Mouse (Mus musculus) adrenal gland, postnatal 14 days (tissue): Measurements from ENCODE around the gene Tunar. TPM values are rescaled to one million over a fixed set of nuclear protein-coding genes. Genes with fewer than 3 reads are reported as not detected.

Experiments
- DNase-seq: peaks from one replicate; pipeline ENCODE4 v3.0.0; 2021; ENCODE audit warnings: mixed read lengths
- total RNA-seq: library from RNA; stranded (reverse); gene quantifications from 2 replicates; pipeline ENCODE4 v1.2.3, GENCODE M21; 2021

The Tunar gene
- total RNA-seq, 1 experiment from 2014 or later, result 0.37 TPM

DNA sequence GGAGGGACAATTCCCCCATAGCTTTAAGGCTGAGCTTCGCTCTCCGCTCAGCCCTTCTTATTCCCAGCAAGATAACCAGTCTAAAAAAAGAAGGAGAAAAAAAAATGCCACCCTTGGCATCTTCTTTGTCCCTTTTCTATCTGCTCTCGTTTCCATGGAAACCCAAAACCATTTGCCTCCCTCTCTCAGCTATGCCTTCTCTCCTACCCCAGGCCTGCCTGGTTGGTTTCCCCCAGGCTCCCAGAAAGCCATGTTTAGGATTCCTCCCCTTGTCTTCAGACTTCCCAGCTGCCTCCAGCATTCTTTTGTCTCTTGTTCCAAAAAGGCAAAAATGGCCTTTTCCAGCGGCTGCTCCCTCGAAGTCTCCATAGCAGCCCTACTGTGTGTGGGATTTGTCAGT is 70.1 kb downstream of the Tunar start:
- DNase-seq, result no peak

GRCm38 (mm10) chr12:105406008-105406407 is 72.3 kb downstream of the Tunar start:
- no peak for DNase-seq

DNA sequence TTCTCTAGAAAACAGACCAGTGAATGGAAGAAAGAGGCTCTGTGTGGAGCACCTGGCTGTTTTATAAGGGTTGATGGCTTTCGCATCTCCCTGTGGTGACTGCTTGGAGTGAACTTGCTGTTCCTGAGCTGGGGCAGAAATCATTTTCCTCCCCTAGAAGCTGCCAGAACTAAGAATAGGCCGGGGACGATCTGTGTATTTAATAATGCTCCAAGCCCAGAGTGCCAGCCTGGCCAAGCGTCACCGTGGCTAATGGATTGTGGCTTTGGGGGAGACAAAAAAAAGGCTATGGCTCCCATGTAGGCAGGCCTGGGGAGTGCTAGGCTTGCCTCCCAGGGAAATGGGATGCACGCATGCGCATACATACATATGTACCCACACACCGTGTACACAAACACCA is 80.2 kb downstream of the Tunar start:
- DNase-seq, result no peak

GRCm38 (mm10) chr12:105420476-105420875 is 86.8 kb downstream of the Tunar start:
- DNase-seq, result peak; percentile 21

GRCm38 (mm10) chr12:105426541-105426940 is 92.9 kb downstream of the Tunar start:
- peak; percentile 31 for DNase-seq

GRCm38 (mm10) chr12:105427039-105427757 is 93.5 kb downstream of the Tunar start:
- peak; percentile 77 for DNase-seq

- DNase-seq, result peak; percentile 21
Observed at GRCm38 (mm10) chr12:105431872-105432271, 98.2 kb downstream of the Tunar start.

GRCm38 (mm10) chr12:105432807-105433206 is 99.1 kb downstream of the Tunar start:
- no peak for DNase-seq

Other genes starting within 250 kb of the Tunar start
- not detected in 2 replicates for gene Tcl1b2, start 187.9 kb upstream of the Tunar start, total RNA-seq
- not detected in 2 replicates for gene Tcl1b1, start 174.2 kb upstream of the Tunar start, total RNA-seq
- not detected in 2 replicates for gene Tcl1b5, start 157.5 kb upstream of the Tunar start, total RNA-seq
- not detected in 2 replicates for gene Tcl1b3, start 142.8 kb upstream of the Tunar start, total RNA-seq
- not detected in 2 replicates for gene Tcl1b4, start 131.9 kb upstream of the Tunar start, total RNA-seq
- not detected in 2 replicates for gene Tcl1, start 111.1 kb upstream of the Tunar start, total RNA-seq
- gene D430019H16Rik, start 120.0 kb downstream of the Tunar start, total RNA-seq, result 4.9 and 5.7 TPM in 2 replicates
- 10.0 and 11.9 TPM in 2 replicates for gene Bdkrb2, start 229.4 kb downstream of the Tunar start, total RNA-seq